7 mouse cellular contexts compared by ENCODE assay signal in the genomic region with DNA sequence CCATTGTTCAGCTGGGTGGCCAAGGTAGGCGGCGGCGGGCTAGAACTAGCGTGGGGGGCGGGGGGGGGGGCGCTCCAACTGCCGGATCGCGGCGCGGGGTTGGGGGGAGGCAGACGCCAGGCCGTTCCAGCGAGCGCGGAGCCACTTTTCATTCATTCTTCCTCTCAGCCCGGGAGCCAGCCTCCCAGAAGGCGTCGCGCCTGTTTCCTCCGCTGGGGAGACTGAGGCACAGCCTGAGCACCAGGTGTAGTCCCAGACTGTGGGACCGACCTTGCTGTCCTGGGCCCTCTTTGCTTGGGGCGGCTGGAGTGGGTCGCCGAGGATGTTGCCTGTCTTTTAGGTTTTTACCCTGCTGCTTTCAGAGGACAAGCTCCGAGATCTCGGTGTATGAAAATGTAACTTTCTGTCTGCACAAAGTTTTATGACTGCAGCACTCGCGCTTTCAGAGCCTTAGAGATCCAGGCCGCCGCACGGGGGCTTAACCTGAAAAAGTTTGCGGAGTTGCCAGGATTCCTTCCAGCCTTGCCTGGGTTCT.
A peak's percentile ranks its signal among the peaks of the same experiment; 100 is the strongest.
DNase-seq lines count a peak whose midpoint lies in the region; ATAC-seq lines count a peak whose summit lies in the region.

No protein-coding gene starts in this region.

- under 1% methylated on average over 30 of the region's 33 CpGs for WGBS in forebrain, embryonic 16.5 days
- WGBS in midbrain, embryonic 12.5 days, result 0% methylated on average over 21 of the region's 33 CpGs

- H3K9me3 ChIP-seq in forebrain, embryonic 16.5 days (ENCODE audit: control insufficient read depth, low read length), result no peaks in the 10 kb centered on the region
- no peaks in the 10 kb centered on the region for H3K9me3 ChIP-seq in midbrain, embryonic 12.5 days

- H3K4me1 ChIP-seq in forebrain, embryonic 16.5 days (replicated peaks; ENCODE audit: control insufficient read depth, insufficient read depth, low read length), result peaks cover 10% of the 10 kb centered on the region
- peaks cover 11% of the 10 kb centered on the region for H3K4me1 ChIP-seq in midbrain, embryonic 12.5 days

- no peaks in the 10 kb centered on the region for H3K36me3 ChIP-seq in forebrain, embryonic 16.5 days (ENCODE audit: control insufficient read depth, insufficient read depth)
- no peaks in the 10 kb centered on the region for H3K36me3 ChIP-seq in midbrain, embryonic 12.5 days

- 0 out of 2 replicates have a peak overlapping the region, but pooled peaks have one; percentile 62 for H3K27ac ChIP-seq in forebrain, embryonic 16.5 days (ENCODE audit: low read length)
- peak overlapping the region; percentile 54 for H3K27ac ChIP-seq in midbrain, embryonic 12.5 days (replicated peaks)

- no peaks in the 10 kb centered on the region for H3K27me3 ChIP-seq in forebrain, embryonic 16.5 days (replicated peaks; ENCODE audit: control insufficient read depth, insufficient read depth, low read length)
- H3K27me3 ChIP-seq in midbrain, embryonic 12.5 days, result no peaks in the 10 kb centered on the region

- DNase-seq in spleen, postnatal 4 days (ENCODE audit: low spot score in 2 of 2), result peak; percentile 28 to 70
- no peak for DNase-seq in spleen, adult 18-20 months
- DNase-seq in adrenal gland, postnatal 10 days, result peak; percentile 46
- DNase-seq in kidney, postnatal 25 days, result peak; percentile 50 to 61
- no peak for DNase-seq in frontal cortex, postnatal 14 days (ENCODE audit: low spot score in 2 of 2)

- H3K9ac ChIP-seq in forebrain, embryonic 16.5 days (replicated peaks; ENCODE audit: low read depth, low read length), result peak overlapping the region; percentile 74
- H3K9ac ChIP-seq in midbrain, embryonic 12.5 days (replicated peaks), result peak overlapping the region; percentile 79

- H3K4me3 ChIP-seq in forebrain, embryonic 16.5 days (replicated peaks; ENCODE audit: low read length), result peak overlapping the region; percentile 72
- H3K4me3 ChIP-seq in midbrain, embryonic 12.5 days, result peak overlapping the region; percentile 72

- peak overlapping the region; percentile 94 for H3K4me2 ChIP-seq in forebrain, embryonic 16.5 days (ENCODE audit: low read length)
- H3K4me2 ChIP-seq in midbrain, embryonic 12.5 days (replicated peaks), result peak overlapping the region; percentile 90

- ATAC-seq in forebrain, embryonic 16.5 days, result peak; percentile 77
- ATAC-seq in midbrain, embryonic 12.5 days (ENCODE audit: low FRiP score, low read depth), result peak; percentile 79

Comparison
In these comparisons a context has a peak if more than half of its experiments do, and no peak if none do; other contexts are left out.
1. DNase-seq: peak in spleen, postnatal 4 days (2 of 2), adrenal gland, postnatal 10 days (single experiment) and kidney, postnatal 25 days (2 of 2); none in spleen, adult 18-20 months (0 of 2) and frontal cortex, postnatal 14 days (0 of 2).